Mouse (Mus musculus): Measurements from ENCODE around the gene Dnm3. TPM values are rescaled to one million over a fixed set of nuclear protein-coding genes. Genes with fewer than 3 reads are reported as not detected.

Dnm3 gene
- polyA plus RNA-seq, 1 experiment from 2014 or later, result 7.5 TPM

- DNase-seq (ENCODE audit: low spot score), result no peak
- Histone ChIP-seq H3K4me1 (replicated peaks) (peaks cover 24% of the 10 kb centered on the region), H3K36me3 (no peaks in the 10 kb centered on the region), H3K9me3 (no peaks in the 10 kb centered on the region), H3K27ac (peak overlapping the region; percentile 66), H3K4me3 (no peak overlapping the region), H3K27me3 (ENCODE audit: insufficient read depth, poor library complexity, severe bottlenecking) (no peaks in the 10 kb centered on the region)
- 64% methylated on average over 8 of the region's 8 CpGs for WGBS
Observed at GRCm38 (mm10) chr1:162015247-162015862, 462.5 kb downstream of the Dnm3 start.

GRCm38 (mm10) chr1:162013561-162013960 is 464.3 kb downstream of the Dnm3 start:
- WGBS, result 86% methylated on average over 4 of the region's 4 CpGs
- Histone ChIP-seq H3K27ac (peak overlapping the region; percentile 53; the same call in 1 of the 2 replicates), H3K9me3 (no peaks in the 10 kb centered on the region), H3K36me3 (no peaks in the 10 kb centered on the region), H3K4me3 (no peak overlapping the region), H3K4me1 (replicated peaks) (peaks cover 28% of the 10 kb centered on the region), H3K27me3 (ENCODE audit: insufficient read depth, poor library complexity, severe bottlenecking) (no peaks in the 10 kb centered on the region)
- DNase-seq (ENCODE audit: low spot score), result no peak

- Histone ChIP-seq H3K9me3 (no peaks in the 10 kb centered on the region), H3K27me3 (ENCODE audit: insufficient read depth, poor library complexity, severe bottlenecking) (no peaks in the 10 kb centered on the region), H3K36me3 (no peaks in the 10 kb centered on the region), H3K4me3 (no peak overlapping the region), H3K4me1 (replicated peaks) (peaks cover 33% of the 10 kb centered on the region), H3K27ac (peak overlapping the region; percentile 70)
- 76% methylated on average over 16 of the region's 16 CpGs for WGBS
- no peak for DNase-seq (ENCODE audit: low spot score)
Observed at GRCm38 (mm10) chr1:162011523-162012245, 466.1 kb downstream of the Dnm3 start.

- DNase-seq (ENCODE audit: low spot score), result no peak
Observed at GRCm38 (mm10) chr1:162009086-162009485, 468.7 kb downstream of the Dnm3 start.

GRCm38 (mm10) chr1:162008631-162009067 is 469.2 kb downstream of the Dnm3 start:
- peaks cover 44% of the 10 kb centered on the region for H3K4me1 ChIP-seq (replicated peaks)
- peak; percentile 34 for DNase-seq (ENCODE audit: low spot score)
- no peaks in the 10 kb centered on the region for H3K36me3 ChIP-seq
- H3K9me3 ChIP-seq, result no peaks in the 10 kb centered on the region
- 43% methylated on average over 8 of the region's 8 CpGs for WGBS
- H3K4me3 ChIP-seq, result no peak overlapping the region
- no peaks in the 10 kb centered on the region for H3K27me3 ChIP-seq (ENCODE audit: insufficient read depth, poor library complexity, severe bottlenecking)
- peak overlapping the region; percentile 80 for H3K27ac ChIP-seq

More at GRCm38 (mm10) chr1:162009086-162009485, 468.7 kb downstream of the Dnm3 start:
- Histone ChIP-seq H3K4me3 (no peak overlapping the region), H3K4me1 (replicated peaks) (peaks cover 40% of the 10 kb centered on the region), H3K27me3 (ENCODE audit: insufficient read depth, poor library complexity, severe bottlenecking) (no peaks in the 10 kb centered on the region), H3K27ac (peak overlapping the region; percentile 80), H3K36me3 (no peaks in the 10 kb centered on the region), H3K9me3 (no peaks in the 10 kb centered on the region)
- 67% methylated on average over 8 of the region's 8 CpGs for WGBS

- H3K4me3 ChIP-seq, result no peak overlapping the region
- peaks cover 45% of the 10 kb centered on the region for H3K4me1 ChIP-seq (replicated peaks)
- no peaks in the 10 kb centered on the region for H3K9me3 ChIP-seq
- H3K27ac ChIP-seq, result peak overlapping the region; percentile 80
- H3K36me3 ChIP-seq, result no peaks in the 10 kb centered on the region
- no peaks in the 10 kb centered on the region for H3K27me3 ChIP-seq (ENCODE audit: insufficient read depth, poor library complexity, severe bottlenecking)
- DNase-seq (ENCODE audit: low spot score), result no peak
- 40% methylated on average over 4 of the region's 4 CpGs for WGBS
Observed at GRCm38 (mm10) chr1:162008208-162008607, 469.6 kb downstream of the Dnm3 start.

GRCm38 (mm10) chr1:162006109-162006508 is 471.7 kb downstream of the Dnm3 start:
- 86% methylated on average over 9 of the region's 9 CpGs for WGBS
- H3K36me3 ChIP-seq, result no peaks in the 10 kb centered on the region
- no peaks in the 10 kb centered on the region for H3K9me3 ChIP-seq
- peaks cover 50% of the 10 kb centered on the region for H3K4me1 ChIP-seq (replicated peaks)
- DNase-seq (ENCODE audit: low spot score), result no peak
- no peaks in the 10 kb centered on the region for H3K27me3 ChIP-seq (ENCODE audit: insufficient read depth, poor library complexity, severe bottlenecking)
- no peak overlapping the region for H3K27ac ChIP-seq
- no peak overlapping the region for H3K4me3 ChIP-seq

GRCm38 (mm10) chr1:162004821-162005770 is 472.7 kb downstream of the Dnm3 start:
- Histone ChIP-seq H3K9me3 (no peaks in the 10 kb centered on the region), H3K27me3 (ENCODE audit: insufficient read depth, poor library complexity, severe bottlenecking) (no peaks in the 10 kb centered on the region), H3K36me3 (no peaks in the 10 kb centered on the region), H3K4me3 (peak overlapping the region; percentile 20), H3K4me1 (replicated peaks) (peaks cover 59% of the 10 kb centered on the region), H3K27ac (peak overlapping the region; percentile 81)
- 46% methylated on average over 23 of the region's 23 CpGs for WGBS
- peak; percentile 62 for DNase-seq (ENCODE audit: low spot score)

- WGBS, result 51% methylated on average over 7 of the region's 7 CpGs
- H3K9me3 ChIP-seq, result no peaks in the 10 kb centered on the region
- no peaks in the 10 kb centered on the region for H3K27me3 ChIP-seq (ENCODE audit: insufficient read depth, poor library complexity, severe bottlenecking)
- no peaks in the 10 kb centered on the region for H3K36me3 ChIP-seq
- peaks cover 65% of the 10 kb centered on the region for H3K4me1 ChIP-seq (replicated peaks)
- H3K4me3 ChIP-seq, result no peak overlapping the region
- DNase-seq (ENCODE audit: low spot score), result no peak
- peak overlapping the region; percentile 81 for H3K27ac ChIP-seq
Observed at GRCm38 (mm10) chr1:162004518-162004780, 473.4 kb downstream of the Dnm3 start.

- Histone ChIP-seq H3K27ac (peak overlapping the region; percentile 81), H3K36me3 (no peaks in the 10 kb centered on the region), H3K27me3 (ENCODE audit: insufficient read depth, poor library complexity, severe bottlenecking) (no peaks in the 10 kb centered on the region), H3K9me3 (no peaks in the 10 kb centered on the region), H3K4me1 (replicated peaks) (peaks cover 66% of the 10 kb centered on the region), H3K4me3 (no peak overlapping the region)
- no peak for DNase-seq (ENCODE audit: low spot score)
- WGBS, result 65% methylated on average over 14 of the region's 14 CpGs
Observed at GRCm38 (mm10) chr1:162003729-162004517, 473.9 kb downstream of the Dnm3 start.

GRCm38 (mm10) chr1:162001328-162001727 is 476.5 kb downstream of the Dnm3 start:
- no peaks in the 10 kb centered on the region for H3K9me3 ChIP-seq
- H3K27me3 ChIP-seq (ENCODE audit: insufficient read depth, poor library complexity, severe bottlenecking), result no peaks in the 10 kb centered on the region
- no peak overlapping the region for H3K4me3 ChIP-seq
- peak overlapping the region; percentile 66 for H3K27ac ChIP-seq
- WGBS, result 75% methylated on average over 8 of the region's 8 CpGs
- no peaks in the 10 kb centered on the region for H3K36me3 ChIP-seq
- H3K4me1 ChIP-seq (replicated peaks), result peaks cover 53% of the 10 kb centered on the region
- no peak for DNase-seq (ENCODE audit: low spot score)

GRCm38 (mm10) chr1:161999882-162000371 is 477.9 kb downstream of the Dnm3 start:
- H3K9me3 ChIP-seq, result no peaks in the 10 kb centered on the region
- no peaks in the 10 kb centered on the region for H3K36me3 ChIP-seq
- 0 out of 2 replicates have a peak overlapping the region, but pooled peaks have one; percentile 32 for H3K4me3 ChIP-seq
- H3K27me3 ChIP-seq (ENCODE audit: insufficient read depth, poor library complexity, severe bottlenecking), result no peaks in the 10 kb centered on the region
- WGBS, result 3% methylated on average over 4 of the region's 4 CpGs
- H3K4me1 ChIP-seq (replicated peaks), result peaks cover 45% of the 10 kb centered on the region
- H3K27ac ChIP-seq, result peak overlapping the region; percentile 89
- DNase-seq (ENCODE audit: low spot score), result peak; percentile 69

Measured in hindbrain, embryonic 10.5 days (tissue).